Mouse (Mus musculus) megakaryocyte, embryonic 14.5 days (primary cell): Measurements from ENCODE around the gene Rufy3.

Experiments
- FLI1 ChIP-seq: IDR thresholded peaks from 2 replicates; pipeline ENCODE4 v1.6.1; 2012; ENCODE audit warnings: low read length, inconsistent platforms, mixed read lengths
- GATA1 ChIP-seq: IDR thresholded peaks from 3 replicates; pipeline ENCODE4 v1.6.1; 2012; ENCODE audit warnings: mixed read lengths, low read length, inconsistent platforms, borderline replicate concordance

- TF ChIP-seq FLI1 (no peak), GATA1 (no peak)
These were observed 4.7 kb downstream of the Rufy3 start for GRCm38 (mm10) chr5:88569541-88569940.
